ENCODE assay signal across 8 mouse cellular contexts in the genomic region with DNA sequence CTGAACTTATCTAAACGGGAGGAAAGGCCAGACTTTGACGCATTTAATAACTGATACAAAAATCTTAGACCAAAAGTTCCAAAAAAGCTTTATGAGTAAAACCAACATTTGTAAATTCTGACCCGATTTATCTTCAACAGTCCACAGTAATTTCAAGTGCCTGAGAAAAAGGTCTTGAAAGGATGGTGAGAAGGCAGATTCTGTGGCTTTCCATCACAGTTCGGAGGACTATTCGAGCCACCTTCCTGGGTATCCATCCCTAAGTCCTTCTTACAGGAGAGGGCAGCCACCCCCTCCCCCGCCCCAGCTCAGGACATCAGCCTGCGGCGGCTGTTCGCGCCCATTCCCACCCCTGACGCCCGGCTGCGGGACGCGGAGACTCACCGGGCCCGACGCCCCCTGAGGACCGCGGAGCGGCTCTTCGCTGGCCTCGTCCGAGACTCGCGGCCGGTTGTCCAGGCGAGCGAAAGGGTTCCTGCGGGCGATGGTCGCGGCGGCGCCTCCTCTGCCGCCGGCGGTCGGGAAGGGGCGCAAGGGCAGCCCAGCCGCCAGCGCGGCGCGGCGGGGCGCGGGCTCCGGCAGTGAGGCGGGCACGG. TPM values are rescaled to one million over a fixed set of nuclear protein-coding genes. Genes with fewer than 3 reads are reported as not detected.
DNase-seq lines count a peak whose midpoint lies in the region; ATAC-seq and TF ChIP-seq lines count a peak whose summit lies in the region.

No protein-coding gene starts in this region.

- TF ChIP-seq CTCF in lung, embryonic 14.5 days (IDR thresholded peaks at IDR 0.05; ENCODE audit: low read depth) = no peak
- TF ChIP-seq CTCF in embryonic fibroblast, embryonic 13.5 days (IDR thresholded peaks at IDR 0.05; ENCODE audit: borderline replicate concordance, insufficient read depth, low read length) = no peak
- TF ChIP-seq CTCF in small intestine, adult 2 months (IDR thresholded peaks at IDR 0.05; ENCODE audit: extremely low read depth, insufficient read length, insufficient replicate concordance, low read depth, low read length) = no peak

- no peaks in the 10 kb centered on the region for H3K9me3 ChIP-seq in lung, embryonic 14.5 days (ENCODE audit: low read depth, low read length)
- H3K9me3 ChIP-seq in limb, embryonic 13.5 days = no peaks in the 10 kb centered on the region

- DNase-seq in lung, embryonic 14.5 days = no peak
- DNase-seq in lung, postnatal 25 days (ENCODE audit: low spot score) = no peak
- no peak for DNase-seq in adipocyte (ENCODE audit: low spot score)
- no peak for DNase-seq in right cerebral cortex, postnatal 36 days (ENCODE audit: low spot score in 2 of 2)
- DNase-seq in gastrocnemius, postnatal 4 days (ENCODE audit: low spot score in 2 of 2) = no peak

- H3K4me1 ChIP-seq in lung, embryonic 14.5 days (ENCODE audit: insufficient read depth) = no peaks in the 10 kb centered on the region; the same call in 1 of the 2 replicates
- peaks cover 3% of the 10 kb centered on the region; the same call in 1 of the 2 replicates for H3K4me1 ChIP-seq in embryonic fibroblast, embryonic 13.5 days (ENCODE audit: control insufficient read depth, insufficient read depth, low read length)
- peaks cover 18% of the 10 kb centered on the region for H3K4me1 ChIP-seq in limb, embryonic 13.5 days
- H3K4me1 ChIP-seq in small intestine, adult 2 months (ENCODE audit: control insufficient read depth, insufficient read depth, insufficient read length, low read length) = peaks cover 5% of the 10 kb centered on the region; the same call in 1 of the 2 replicates

- WGBS in lung, embryonic 14.5 days = 1% methylated on average over 45 of the region's 51 CpGs
- 1% methylated on average over 37 of the region's 51 CpGs for WGBS in limb, embryonic 13.5 days
- WGBS in small intestine, adult 2 months = 1% methylated on average over 49 of the region's 51 CpGs

- no peak for TF ChIP-seq POLR2A in embryonic fibroblast, embryonic 13.5 days (IDR thresholded peaks at IDR 0.05; ENCODE audit: low read depth, low read length)
- TF ChIP-seq POLR2A in small intestine, adult 2 months (IDR thresholded peaks at IDR 0.05; ENCODE audit: low read depth, low read length) = no peak

- H3K4me2 ChIP-seq in lung, embryonic 14.5 days = peak overlapping the region; percentile 81
- H3K4me2 ChIP-seq in limb, embryonic 13.5 days (replicated peaks) = peak overlapping the region; percentile 88

- peak; percentile 74 for ATAC-seq in lung, embryonic 14.5 days (ENCODE audit: insufficient read depth)
- ATAC-seq in limb, embryonic 13.5 days (ENCODE audit: low FRiP score, low read depth) = no peak; the same call in 1 of the 2 replicates

- H3K4me3 ChIP-seq in lung, embryonic 14.5 days (ENCODE audit: low read depth, low read length) = peak overlapping the region; percentile 89
- peak overlapping the region; percentile 63 for H3K4me3 ChIP-seq in embryonic fibroblast, embryonic 13.5 days (ENCODE audit: insufficient read depth, low read length)
- peak overlapping the region; percentile 92 for H3K4me3 ChIP-seq in limb, embryonic 13.5 days
- peak overlapping the region; percentile 67 for H3K4me3 ChIP-seq in small intestine, adult 2 months (ENCODE audit: low read depth, low read length)

- peak overlapping the region; percentile 85 for H3K9ac ChIP-seq in lung, embryonic 14.5 days
- peak overlapping the region; percentile 92 for H3K9ac ChIP-seq in limb, embryonic 13.5 days

- H3K27ac ChIP-seq in lung, embryonic 14.5 days (ENCODE audit: low read depth) = peak overlapping the region; percentile 74; the same call in 1 of the 2 replicates
- H3K27ac ChIP-seq in embryonic fibroblast, embryonic 13.5 days (ENCODE audit: insufficient read depth, low read length) = no peak overlapping the region
- peak overlapping the region; percentile 44; the same call in 1 of the 2 replicates for H3K27ac ChIP-seq in limb, embryonic 13.5 days
- peak overlapping the region; percentile 48; the same call in 1 of the 2 replicates for H3K27ac ChIP-seq in small intestine, adult 2 months (ENCODE audit: insufficient read depth, low read depth, low read length)

- peaks cover 26% of the 10 kb centered on the region for H3K36me3 ChIP-seq in lung, embryonic 14.5 days (ENCODE audit: insufficient read depth)
- peaks cover 30% of the 10 kb centered on the region for H3K36me3 ChIP-seq in limb, embryonic 13.5 days
- peaks cover 10% of the 10 kb centered on the region for H3K36me3 ChIP-seq in small intestine, adult 2 months (ENCODE audit: control insufficient read depth, insufficient read depth, low read length)

- no peaks in the 10 kb centered on the region for H3K27me3 ChIP-seq in lung, embryonic 14.5 days (ENCODE audit: insufficient read depth, low read length)
- no peaks in the 10 kb centered on the region for H3K27me3 ChIP-seq in limb, embryonic 13.5 days
- no peaks in the 10 kb centered on the region for H3K27me3 ChIP-seq in small intestine, adult 2 months (ENCODE audit: control insufficient read depth, insufficient read depth, low read length)

RNA-seq across cellular contexts. Expression of gene Donson, which starts 0.4 kb away (rescaled TPM):
- 34.4 and 35.9 TPM in 2 replicates for polyA plus RNA-seq in lung, embryonic 14.5 days (2014; fragmentation: Nextera tagmentation; extraction: Ambion mirVana)
- 13.8 and 25.6 TPM in 2 replicates for polyA plus RNA-seq in embryonic fibroblast, embryonic 13.5 days (2011; ENCODE audit: insufficient read length, low read depth, missing spikeins)
- 22.1 and 23.2 TPM in 2 replicates for polyA plus RNA-seq in limb, embryonic 13.5 days (2015; fragmentation: Nextera tagmentation; extraction: Ambion mirVana)
- polyA plus RNA-seq in small intestine, adult 2 months (2012; rRNA removed) = 3.8 and 8.6 TPM in 2 replicates
- 1 to 10 TPM; 6.9 to 9.6 TPM for total RNA-seq in gastrocnemius, postnatal 4 days (2021)

RNA-seq across cellular contexts. Expression of gene Cryzl1, which starts 40.7 kb away (rescaled TPM):
- 69.7 and 74.5 TPM in 2 replicates for polyA plus RNA-seq in lung, embryonic 14.5 days (2014; fragmentation: Nextera tagmentation; extraction: Ambion mirVana)
- polyA plus RNA-seq in embryonic fibroblast, embryonic 13.5 days (2011; ENCODE audit: insufficient read length, low read depth, missing spikeins) = 63.6 and 68.6 TPM in 2 replicates
- polyA plus RNA-seq in limb, embryonic 13.5 days (2015; fragmentation: Nextera tagmentation; extraction: Ambion mirVana) = 71.9 and 75.4 TPM in 2 replicates
- polyA plus RNA-seq in small intestine, adult 2 months (2012; rRNA removed) = 7.3 and 11.8 TPM in 2 replicates
- total RNA-seq in gastrocnemius, postnatal 4 days (2021) = 10 to 100 TPM; 26.6 to 27.2 TPM

RNA-seq across cellular contexts. Expression of gene Son, which starts 40.8 kb away (rescaled TPM):
- polyA plus RNA-seq in lung, embryonic 14.5 days (2014; fragmentation: Nextera tagmentation; extraction: Ambion mirVana) = 149 and 155 TPM in 2 replicates
- polyA plus RNA-seq in embryonic fibroblast, embryonic 13.5 days (2011; ENCODE audit: insufficient read length, low read depth, missing spikeins) = 220 and 242 TPM in 2 replicates
- polyA plus RNA-seq in limb, embryonic 13.5 days (2015; fragmentation: Nextera tagmentation; extraction: Ambion mirVana) = 154 and 161 TPM in 2 replicates
- polyA plus RNA-seq in small intestine, adult 2 months (2012; rRNA removed) = 41.6 and 67.5 TPM in 2 replicates
- 100 to 1,000 TPM; 169 to 203 TPM for total RNA-seq in gastrocnemius, postnatal 4 days (2021)

RNA-seq across cellular contexts. Expression of gene Itsn1, which starts 41.0 kb away (rescaled TPM):
- 25.4 and 28.5 TPM in 2 replicates for polyA plus RNA-seq in lung, embryonic 14.5 days (2014; fragmentation: Nextera tagmentation; extraction: Ambion mirVana)
- 108 and 136 TPM in 2 replicates for polyA plus RNA-seq in embryonic fibroblast, embryonic 13.5 days (2011; ENCODE audit: insufficient read length, low read depth, missing spikeins)
- polyA plus RNA-seq in limb, embryonic 13.5 days (2015; fragmentation: Nextera tagmentation; extraction: Ambion mirVana) = 27.4 and 27.7 TPM in 2 replicates
- 6.8 and 15.6 TPM in 2 replicates for polyA plus RNA-seq in small intestine, adult 2 months (2012; rRNA removed)
- 10 to 100 TPM; 80.4 to 82.9 TPM for total RNA-seq in gastrocnemius, postnatal 4 days (2021)

RNA-seq across cellular contexts. Expression of gene Gart, which starts 41.4 kb away (rescaled TPM):
- 113 and 129 TPM in 2 replicates for polyA plus RNA-seq in lung, embryonic 14.5 days (2014; fragmentation: Nextera tagmentation; extraction: Ambion mirVana)
- polyA plus RNA-seq in embryonic fibroblast, embryonic 13.5 days (2011; ENCODE audit: insufficient read length, low read depth, missing spikeins) = 68.2 and 80.0 TPM in 2 replicates
- polyA plus RNA-seq in limb, embryonic 13.5 days (2015; fragmentation: Nextera tagmentation; extraction: Ambion mirVana) = 110 and 114 TPM in 2 replicates
- polyA plus RNA-seq in small intestine, adult 2 months (2012; rRNA removed) = 10.9 and 22.3 TPM in 2 replicates
- total RNA-seq in gastrocnemius, postnatal 4 days (2021) = 10 to 100 TPM; 73.3 to 83.7 TPM
